Mouse (Mus musculus): ENCODE measurements around the gene Prpf6. TPM values are rescaled to one million over a fixed set of nuclear protein-coding genes. Genes with fewer than 3 reads are reported as not detected.

The Prpf6 gene
- total and polyA plus RNA-seq, 3 experiments = 58.7 to 69.4 TPM; not detected in 1

DNA sequence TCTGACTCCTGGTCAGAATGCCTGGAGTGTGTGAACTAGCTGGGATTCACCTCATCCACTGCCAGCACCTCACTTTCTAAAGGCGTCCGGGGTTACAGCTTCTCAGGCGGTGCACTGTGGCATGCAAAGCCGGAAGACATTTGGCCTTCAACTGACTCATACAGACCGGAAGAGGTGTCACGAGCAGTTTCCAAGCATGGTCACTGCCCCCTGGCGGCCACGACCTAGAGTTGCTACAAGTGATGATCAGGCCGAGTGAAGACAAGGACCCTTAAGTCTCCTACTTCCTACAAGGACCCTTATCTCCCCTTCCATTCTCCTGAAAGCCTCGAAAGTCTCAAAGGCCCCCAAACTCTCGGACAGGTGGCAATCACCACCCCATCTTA is 10.7 kb upstream of the Prpf6 start (continued):
- TF ChIP-seq ELF1 (IDR thresholded peaks at IDR 0.05; ENCODE audit: low read depth, low read length) (peak; percentile 95), MYC (IDR thresholded peaks at IDR 0.05; ENCODE audit: low read depth, low read length) (peak; percentile 94), USF2 (IDR thresholded peaks at IDR 0.05; ENCODE audit: borderline replicate concordance in 1 of 2, insufficient read depth in 1 of 2, low read depth in 1 of 2, low read length in 2 of 2) (no peak), GATA1 (IDR thresholded peaks at IDR 0.05; ENCODE audit: low read depth, low read length) (peak; percentile 52; the same call in 1 of the 2 replicates), CHD2 (IDR thresholded peaks at IDR 0.05; ENCODE audit: low read length) (no peak), MYB (IDR thresholded peaks at IDR 0.05; ENCODE audit: low read depth, low read length) (no peak), BHLHE40 (IDR thresholded peaks at IDR 0.05; ENCODE audit: borderline replicate concordance, low read depth, low read length) (peak; percentile 75; the same call in 1 of the 2 replicates), MAX (IDR thresholded peaks at IDR 0.05; ENCODE audit: low read length) (peak; percentile 73; the same call in 1 of the 2 replicates), TCF12 (IDR thresholded peaks at IDR 0.05; ENCODE audit: low read depth, low read length) (peak; percentile 55; the same call in 1 of the 2 replicates), USF1 (IDR thresholded peaks at IDR 0.05; ENCODE audit: low read depth, low read length) (peak; percentile 54; the same call in 1 of the 2 replicates), ZC3H11A (IDR thresholded peaks at IDR 0.05; ENCODE audit: low read depth, low read length) (0 out of 2 replicates have a peak, but pooled peaks have one; percentile 3), NELFE (IDR thresholded peaks at IDR 0.05; ENCODE audit: low read depth, low read length) (peak; percentile 82), MEF2A (IDR thresholded peaks at IDR 0.05; ENCODE audit: extremely low read depth, insufficient replicate concordance, low read depth, low read length, poor library complexity, severe bottlenecking) (no peak), MAFK (IDR thresholded peaks at IDR 0.05; ENCODE audit: borderline replicate concordance, low read depth, low read length) (no peak)

- Histone ChIP-seq H3K4me3 (ENCODE audit: control insufficient read depth in 1 of 2, insufficient read depth in 1 of 2, low read depth in 2 of 2, low read length in 2 of 2) (peak overlapping the region; percentile 72 to 79), H3K36me3 (ENCODE audit: control insufficient read depth in 1 of 2, insufficient read depth in 2 of 2, low read length in 2 of 2) (peaks cover 0 to 22% of the 10 kb centered on the region in 2 experiments; a peak in 2 of 4 replicates), H3K9me3 (replicated peaks; ENCODE audit: insufficient read depth, low read length) (no peaks in the 10 kb centered on the region), H3K27ac (ENCODE audit: control insufficient read depth, low read depth, low read length) (peak overlapping the region; percentile 80), H3K27me3 (ENCODE audit: control insufficient read depth in 1 of 2, insufficient read depth in 2 of 2, low read length in 2 of 2) (no peaks in the 10 kb centered on the region), H3K79me2 (ENCODE audit: control insufficient read depth, insufficient read depth, low read length, poor library complexity) (peaks cover 8% of the 10 kb centered on the region), H3K4me1 (ENCODE audit: control insufficient read depth in 1 of 2, insufficient read depth in 2 of 2, low read length in 2 of 2) (peaks cover 15 to 20% of the 10 kb centered on the region in 2 experiments), H3K9ac (ENCODE audit: control insufficient read depth, low read depth, low read length, poor library complexity, severe bottlenecking) (peak overlapping the region; percentile 90)
- peak; percentile 82 for DNase-seq (ENCODE audit: low read depth, low spot score)
- TF ChIP-seq MYB (IDR thresholded peaks at IDR 0.05; ENCODE audit: low read depth, low read length) (no peak), ETS1 (IDR thresholded peaks at IDR 0.05; ENCODE audit: low read depth, low read length) (no peak), NELFE (IDR thresholded peaks at IDR 0.05; ENCODE audit: low read depth, low read length) (0 out of 2 replicates have a peak, but pooled peaks have one; percentile 22), ZMIZ1 (IDR thresholded peaks at IDR 0.05; ENCODE audit: low read depth, low read length) (no peak), CHD2 (IDR thresholded peaks at IDR 0.05; ENCODE audit: low read length) (peak; percentile 64), JUND (IDR thresholded peaks at IDR 0.05; ENCODE audit: low read depth, low read length) (0 out of 2 replicates have a peak, but pooled peaks have one; percentile 2), TCF12 (IDR thresholded peaks at IDR 0.05; ENCODE audit: low read depth, low read length) (no peak; the same call in none of the 2 replicates), MXI1 (IDR thresholded peaks at IDR 0.05; ENCODE audit: low read depth, low read length) (peak; percentile 64), POLR2A (IDR thresholded peaks at IDR 0.05; ENCODE audit: control insufficient read depth in 1 of 2, insufficient read depth in 1 of 2, low read depth in 1 of 2, low read length in 2 of 2, poor library complexity in 1 of 2) (peak; percentile 43 to 55; a peak in 3 of 4 replicates), BHLHE40 (IDR thresholded peaks at IDR 0.05; ENCODE audit: borderline replicate concordance, low read depth, low read length) (no peak), SIN3A (IDR thresholded peaks at IDR 0.05; ENCODE audit: low read length) (no peak), ELF1 (IDR thresholded peaks at IDR 0.05; ENCODE audit: low read depth, low read length) (peak; percentile 35; the same call in 1 of the 2 replicates), TBP (IDR thresholded peaks at IDR 0.05; ENCODE audit: low read depth, low read length) (no peak), GABPA (IDR thresholded peaks at IDR 0.05; ENCODE audit: low read depth, low read length) (no peak), USF1 (IDR thresholded peaks at IDR 0.05; ENCODE audit: low read depth, low read length) (no peak), E2F4 (IDR thresholded peaks at IDR 0.05; ENCODE audit: borderline replicate concordance, low read depth, low read length) (no peak), RAD21 (IDR thresholded peaks at IDR 0.05; ENCODE audit: low read depth, low read length) (no peak), CHD1 (IDR thresholded peaks at IDR 0.05; ENCODE audit: low read depth, low read length) (no peak; the same call in 1 of the 2 replicates), ZKSCAN1 (IDR thresholded peaks at IDR 0.05; ENCODE audit: low read depth, low read length) (no peak), HCFC1 (IDR thresholded peaks at IDR 0.05; ENCODE audit: low read depth, low read length) (peak; percentile 94), ZC3H11A (IDR thresholded peaks at IDR 0.05; ENCODE audit: low read depth, low read length) (no peak), POLR2AphosphoS5 (IDR thresholded peaks at IDR 0.05; ENCODE audit: borderline replicate concordance, low read depth, low read length) (no peak), TAL1 (IDR thresholded peaks at IDR 0.05; ENCODE audit: low read length) (no peak), UBTF (IDR thresholded peaks at IDR 0.05; ENCODE audit: borderline replicate concordance, insufficient read depth, low read depth, low read length) (peak; percentile 70; the same call in 1 of the 2 replicates), MEF2A (IDR thresholded peaks at IDR 0.05; ENCODE audit: extremely low read depth, insufficient replicate concordance, low read depth, low read length, poor library complexity, severe bottlenecking) (no peak)
These were observed 10.1 kb upstream of the Prpf6 start for GRCm38 (mm10) chr2:181581402-181582120.
